Mouse (Mus musculus): ENCODE measurements around the gene Platr17. TPM values are rescaled to one million over a fixed set of nuclear protein-coding genes. Genes with fewer than 3 reads are reported as not detected.
"Not testable (repeated sequence)": the region's sequence is repeated elsewhere in the genome, so short reads cannot be mapped to it uniquely, and the experiment has no call there.

Platr17 gene
- polyA plus RNA-seq, 1 experiment from 2014 or later = 0.29 TPM

DNA sequence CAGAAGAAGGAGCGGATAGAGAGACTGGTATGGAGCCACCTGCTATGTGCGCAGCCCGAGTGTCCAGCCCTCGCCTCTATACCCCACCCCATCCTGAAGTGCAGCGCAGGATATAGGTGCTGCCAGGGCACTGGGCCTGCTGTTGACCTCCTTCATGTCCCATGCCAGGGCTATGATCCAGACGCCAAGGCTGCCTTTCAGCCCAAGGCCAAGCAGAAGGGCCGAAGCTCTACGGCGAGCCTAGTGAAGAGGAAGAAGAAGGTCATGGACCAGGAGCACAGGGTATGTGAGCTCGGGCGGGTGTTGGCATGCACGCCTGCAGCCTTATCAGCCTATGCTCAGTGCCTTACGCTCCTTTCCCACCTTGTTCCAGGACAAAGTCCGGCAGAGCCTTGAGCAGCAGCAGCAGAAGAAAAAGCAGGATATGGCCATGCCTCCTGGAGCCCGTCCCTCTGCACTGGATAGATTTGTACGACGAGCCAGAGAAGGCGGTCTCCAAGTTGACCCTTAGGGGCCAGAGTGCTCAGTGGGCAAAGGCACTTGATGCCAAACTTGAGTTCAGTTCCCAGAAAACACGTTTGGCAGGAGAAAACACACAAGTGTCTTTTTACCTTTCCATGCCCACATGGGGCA, 44.1 kb downstream of the Platr17 start:
- Histone ChIP-seq H3K9ac (no peak overlapping the region), H3K27me3 (replicated peaks) (no peaks in the 10 kb centered on the region), H3K4me3 (no peak overlapping the region), H3K27ac (ENCODE audit: poor library complexity, severe bottlenecking) (no peak overlapping the region), H3K4me2 (no peak overlapping the region), H3K9me3 (replicated peaks) (no peaks in the 10 kb centered on the region), H3K36me3 (peaks cover 71% of the 10 kb centered on the region), H3K4me1 (replicated peaks) (peaks cover 44% of the 10 kb centered on the region)
- 87% methylated on average over 19 of the region's 19 CpGs for WGBS
- ATAC-seq (ENCODE audit: insufficient number of reproducible peaks, low FRiP score) = no peak

DNA sequence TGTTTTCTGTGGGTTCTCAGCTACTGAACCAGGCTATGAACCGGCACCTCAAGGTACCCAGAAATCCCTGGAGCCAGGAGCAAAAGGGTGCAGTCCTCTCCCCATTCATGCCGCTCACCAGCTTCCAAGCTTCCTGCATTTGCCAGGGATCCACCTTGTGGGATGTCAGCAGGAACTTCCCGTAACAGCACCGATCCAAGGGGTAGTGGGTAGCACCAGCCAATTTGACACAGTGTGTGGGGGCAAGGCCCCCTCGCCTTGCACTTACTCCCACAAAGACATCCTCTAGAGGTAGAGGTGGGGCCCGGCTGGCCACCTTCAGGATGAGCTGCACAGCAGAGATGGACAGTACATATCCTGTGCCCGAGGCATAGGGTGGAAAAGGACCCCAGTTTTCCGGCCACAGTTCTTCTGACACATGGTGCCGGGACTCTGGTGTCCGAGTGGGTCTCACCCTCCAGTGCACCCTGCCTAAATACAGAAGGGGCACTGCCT, 45.2 kb downstream of the Platr17 start:
- peaks cover 51% of the 10 kb centered on the region for H3K4me1 ChIP-seq (replicated peaks)
- H3K9me3 ChIP-seq (replicated peaks) = no peaks in the 10 kb centered on the region
- H3K4me2 ChIP-seq = peak overlapping the region; percentile 91
- peak overlapping the region; percentile 55 for H3K4me3 ChIP-seq
- peak overlapping the region; percentile 88; the same call in 1 of the 2 replicates for H3K27ac ChIP-seq (ENCODE audit: poor library complexity, severe bottlenecking)
- H3K27me3 ChIP-seq (replicated peaks) = no peaks in the 10 kb centered on the region
- H3K9ac ChIP-seq = peak overlapping the region; percentile 71
- WGBS = 74% methylated on average over 10 of the region's 10 CpGs
- H3K36me3 ChIP-seq = peaks cover 67% of the 10 kb centered on the region
- no peak for ATAC-seq (ENCODE audit: insufficient number of reproducible peaks, low FRiP score)

DNA sequence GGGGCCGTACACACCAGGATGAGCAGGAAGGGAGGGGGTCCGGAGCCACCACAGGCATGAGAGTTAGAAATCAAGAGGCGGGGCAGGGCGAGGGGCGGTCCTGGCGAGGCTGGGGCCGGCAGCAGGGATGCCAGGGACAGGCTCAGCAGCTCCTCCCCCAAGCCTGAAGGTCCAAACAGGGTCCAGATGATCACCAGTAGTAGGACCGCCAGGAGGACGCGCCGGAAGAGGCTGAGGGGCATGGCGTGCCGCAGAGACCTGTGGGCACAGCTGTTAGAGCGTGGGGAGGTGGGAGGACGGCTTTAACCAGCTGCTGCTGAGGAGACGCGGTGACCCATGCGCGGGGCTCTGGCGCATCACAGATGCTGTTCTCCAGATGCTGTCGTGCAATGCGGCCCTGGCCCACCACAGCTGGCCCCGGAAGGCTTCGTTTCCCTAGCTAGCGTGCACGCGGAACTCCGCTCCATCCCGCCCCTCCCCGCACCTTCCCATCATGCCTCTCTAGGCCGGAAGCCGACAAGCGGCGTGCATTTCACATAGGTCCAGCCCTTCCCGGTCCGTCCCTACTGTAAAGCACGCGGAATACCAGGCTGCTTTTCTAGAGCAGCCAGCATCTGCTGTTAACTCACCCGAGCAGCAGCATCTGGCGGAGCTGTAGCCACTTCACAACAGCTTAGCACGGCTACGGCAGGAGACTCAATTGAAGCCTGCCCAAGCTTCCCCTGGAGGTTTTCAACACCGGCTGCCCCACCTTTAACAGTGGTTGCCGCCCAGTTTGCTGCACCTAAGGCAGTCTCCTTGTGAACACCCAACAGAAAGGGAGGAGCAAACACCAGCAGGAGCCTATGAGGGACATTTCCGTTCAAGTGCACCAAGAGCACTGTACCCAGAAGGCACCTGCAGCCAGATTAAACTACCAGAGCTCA, 46.3 kb downstream of the Platr17 start, which contains the start of gene B3galt4:
B3galt4 (minus strand) TSS at position 468 of the 926 bp plus-strand sequence.
- WGBS = under 1% methylated on average over 45 of the region's 45 CpGs
- Histone ChIP-seq H3K4me2 (peak within 1 kb of the TSS; percentile 91), H3K27me3 (replicated peaks) (no peaks in the 10 kb centered on the region), H3K27ac (ENCODE audit: poor library complexity, severe bottlenecking) (peak within 1 kb of the TSS; percentile 88), H3K9ac (peak within 1 kb of the TSS; percentile 71), H3K4me3 (peak within 1 kb of the TSS; percentile 55), H3K9me3 (replicated peaks) (no peaks in the 10 kb centered on the region), H3K36me3 (peaks cover 57% of the 10 kb centered on the region), H3K4me1 (replicated peaks) (peaks cover 51% of the 10 kb centered on the region)
- peak; percentile 71 for ATAC-seq (ENCODE audit: insufficient number of reproducible peaks, low FRiP score)

DNA sequence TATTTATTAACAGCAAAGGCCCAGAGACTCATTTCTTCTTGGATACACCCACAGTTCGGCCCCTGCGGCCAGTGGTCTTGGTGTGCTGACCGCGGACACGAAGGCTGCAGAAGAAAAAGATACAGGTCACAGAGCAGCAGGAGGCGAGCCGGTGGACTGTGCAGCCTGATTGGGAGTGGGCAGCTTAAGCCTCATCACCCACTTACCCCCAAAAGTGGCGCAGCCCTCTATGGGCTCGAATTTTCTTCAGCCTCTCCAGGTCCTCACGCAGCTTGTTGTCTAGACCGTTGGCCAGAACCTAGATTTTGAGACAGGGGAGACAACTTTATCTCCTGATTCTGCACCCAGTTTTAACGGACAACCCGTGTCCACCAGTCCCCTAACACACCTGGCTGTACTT, 47.1 kb downstream of the Platr17 start:
- not testable (repeated sequence) for H3K27me3 ChIP-seq (replicated peaks); H3K9me3 ChIP-seq (replicated peaks); ATAC-seq (ENCODE audit: insufficient number of reproducible peaks, low FRiP score)
- Histone ChIP-seq H3K27ac (ENCODE audit: poor library complexity, severe bottlenecking) (peak overlapping the region; percentile 88; the same call in 1 of the 2 replicates), H3K4me2 (peak overlapping the region; percentile 91), H3K9ac (peak overlapping the region; percentile 71), H3K4me3 (peak overlapping the region; percentile 55; the same call in 1 of the 2 replicates), H3K36me3 (peaks cover 54% of the 10 kb centered on the region), H3K4me1 (replicated peaks) (peaks cover 56% of the 10 kb centered on the region)
- 70% methylated on average over 13 of the region's 13 CpGs for WGBS

DNA sequence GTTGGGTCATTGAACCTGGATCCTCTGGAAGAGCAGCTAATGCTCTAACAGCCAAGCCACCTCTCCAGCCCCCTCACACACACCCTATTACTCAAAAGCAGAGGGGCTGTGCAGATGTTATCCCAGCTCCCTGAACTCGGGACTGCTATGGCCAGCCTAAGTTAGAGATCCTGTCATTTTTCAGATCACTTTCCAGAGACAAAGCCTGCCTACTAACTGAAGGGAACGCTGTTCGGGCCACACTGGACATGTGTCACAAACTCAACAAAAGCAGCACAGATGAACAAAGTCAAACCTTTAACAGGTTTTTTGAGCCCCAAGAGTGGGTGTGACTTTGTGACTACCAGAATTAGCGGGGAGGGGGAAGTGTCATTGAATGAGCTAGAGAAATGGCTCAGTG, 47.9 kb downstream of the Platr17 start:
- H3K36me3 ChIP-seq = peaks cover 52% of the 10 kb centered on the region
- H3K9me3 ChIP-seq (replicated peaks) = no peaks in the 10 kb centered on the region
- ATAC-seq (ENCODE audit: insufficient number of reproducible peaks, low FRiP score) = no peak
- H3K4me1 ChIP-seq (replicated peaks) = peaks cover 56% of the 10 kb centered on the region
- WGBS = 84% methylated on average over 4 of the region's 4 CpGs
- H3K9ac ChIP-seq = peak overlapping the region; percentile 51
- H3K4me2 ChIP-seq = peak overlapping the region; percentile 91
- H3K27me3 ChIP-seq (replicated peaks) = no peaks in the 10 kb centered on the region
- no peak overlapping the region for H3K27ac ChIP-seq (ENCODE audit: poor library complexity, severe bottlenecking)
- H3K4me3 ChIP-seq = no peak overlapping the region

DNA sequence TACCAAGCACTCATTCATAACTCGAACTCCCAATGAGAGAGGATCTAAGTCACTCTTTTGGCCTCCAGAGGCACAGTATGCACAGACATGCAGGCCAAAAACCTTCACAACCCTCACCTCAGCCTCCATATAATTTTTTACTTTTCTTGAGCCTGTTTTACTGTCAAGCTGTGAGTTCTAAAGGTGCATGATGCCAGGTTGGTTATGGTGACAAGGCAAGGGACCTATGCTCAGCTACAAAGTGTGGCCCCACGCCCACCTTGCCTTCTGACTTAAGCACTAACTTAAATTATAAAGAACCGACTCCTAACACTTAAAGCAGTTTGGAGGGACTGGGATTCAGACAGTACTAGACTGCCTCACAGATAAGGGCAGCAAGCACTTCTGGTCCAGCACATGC, 48.4 kb downstream of the Platr17 start:
- WGBS = 75% methylated on average over 3 of the region's 3 CpGs
- H3K4me1 ChIP-seq (replicated peaks) = peaks cover 56% of the 10 kb centered on the region
- H3K9ac ChIP-seq = peak overlapping the region; percentile 97; the same call in 1 of the 2 replicates
- peak overlapping the region; percentile 91; the same call in 1 of the 2 replicates for H3K4me2 ChIP-seq
- peaks cover 54% of the 10 kb centered on the region for H3K36me3 ChIP-seq
- ATAC-seq (ENCODE audit: insufficient number of reproducible peaks, low FRiP score) = no peak
- no peaks in the 10 kb centered on the region for H3K27me3 ChIP-seq (replicated peaks)
- no peak overlapping the region for H3K27ac ChIP-seq (ENCODE audit: poor library complexity, severe bottlenecking)
- no peaks in the 10 kb centered on the region for H3K9me3 ChIP-seq (replicated peaks)
- 0 out of 2 replicates have a peak overlapping the region, but pooled peaks have one; percentile 4 for H3K4me3 ChIP-seq

DNA sequence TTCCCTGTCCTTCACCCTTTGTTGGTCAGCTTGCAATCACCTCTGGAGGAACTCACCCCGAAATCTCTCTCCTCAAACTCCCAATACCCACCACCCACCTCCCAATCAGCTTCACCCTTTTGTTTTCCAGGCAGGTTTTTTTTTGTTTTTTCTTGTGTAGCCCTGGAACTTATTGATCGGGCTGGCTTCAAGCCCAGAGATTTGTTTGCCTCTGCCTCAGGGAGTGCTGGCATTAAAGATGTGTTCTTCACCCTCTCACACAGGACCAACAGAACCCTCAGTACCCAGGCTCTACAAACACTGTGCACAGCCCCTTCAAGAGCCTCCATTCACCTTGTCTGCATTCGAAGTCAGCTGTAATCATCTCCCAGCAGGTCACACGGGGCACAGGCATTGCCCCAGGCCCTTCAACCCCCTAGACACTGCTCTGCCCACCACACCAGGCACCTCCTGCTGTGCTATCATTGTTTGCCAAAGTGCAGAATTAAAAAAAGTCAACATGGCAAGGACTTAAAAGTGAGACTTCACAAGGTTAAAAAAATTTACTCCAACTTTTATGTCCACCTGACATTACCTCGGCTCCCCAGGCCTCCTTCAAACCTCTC, 49.1 kb downstream of the Platr17 start:
- Histone ChIP-seq H3K36me3 (peaks cover 54% of the 10 kb centered on the region), H3K4me2 (peak overlapping the region; percentile 96)
- WGBS = 35% methylated on average over 5 of the region's 5 CpGs

DNA sequence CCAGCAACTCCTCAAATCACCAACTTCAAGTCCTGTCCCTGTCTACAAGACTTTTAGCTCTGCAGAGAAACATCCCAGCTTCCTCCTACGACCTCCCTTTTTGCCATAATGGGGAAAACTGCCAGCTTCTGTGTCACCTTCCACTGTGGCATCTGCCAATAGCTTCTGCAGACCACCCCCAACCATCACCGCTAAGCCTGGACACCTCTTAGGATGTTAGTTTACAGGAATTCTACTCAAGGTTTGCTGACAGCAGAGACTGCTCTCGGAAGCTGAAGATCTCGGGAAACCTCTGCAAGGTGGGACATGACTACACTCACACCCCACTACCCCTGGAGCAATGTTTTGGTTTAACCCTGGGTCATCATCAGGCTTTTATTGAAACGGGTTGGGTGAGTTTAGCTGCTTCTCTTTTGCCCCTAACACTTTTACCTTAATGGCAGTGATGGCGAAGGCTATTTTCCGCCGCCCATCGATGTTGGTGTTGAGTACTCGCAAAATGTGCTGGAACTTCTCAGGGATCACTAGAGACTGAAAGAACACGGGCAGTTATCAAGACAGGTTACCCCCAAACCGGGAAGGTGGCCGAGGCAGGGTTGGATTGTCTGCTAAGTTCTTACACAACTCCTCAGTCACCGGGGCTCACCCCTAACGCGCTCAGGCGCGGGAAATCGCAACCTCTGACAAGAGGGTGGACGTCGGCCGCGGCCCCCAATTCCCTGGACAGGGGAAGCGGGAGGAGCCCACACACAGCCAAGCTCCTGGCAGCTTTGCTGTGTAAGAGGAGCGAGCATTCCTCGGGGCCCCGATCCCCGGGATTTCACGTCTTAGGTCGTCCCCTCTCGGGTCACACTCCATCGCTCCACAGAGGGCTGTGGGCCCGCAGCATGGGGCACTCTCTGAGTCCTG, 50.0 kb downstream of the Platr17 start:
- H3K9me3 ChIP-seq (replicated peaks) = no peaks in the 10 kb centered on the region
- H3K4me2 ChIP-seq = peak overlapping the region; percentile 96
- peak overlapping the region; percentile 97 for H3K9ac ChIP-seq
- under 1% methylated on average over 33 of the region's 33 CpGs for WGBS
- peak; percentile 13 for ATAC-seq (ENCODE audit: insufficient number of reproducible peaks, low FRiP score)
- H3K4me3 ChIP-seq = peak overlapping the region; percentile 89
- peaks cover 54% of the 10 kb centered on the region for H3K36me3 ChIP-seq
- peak overlapping the region; percentile 84 for H3K27ac ChIP-seq (ENCODE audit: poor library complexity, severe bottlenecking)
- H3K27me3 ChIP-seq (replicated peaks) = no peaks in the 10 kb centered on the region
- peaks cover 53% of the 10 kb centered on the region for H3K4me1 ChIP-seq (replicated peaks)

More for the DNA sequence above, 49.1 kb downstream of the Platr17 start:
- H3K27me3 ChIP-seq (replicated peaks) = no peaks in the 10 kb centered on the region
- peaks cover 56% of the 10 kb centered on the region for H3K4me1 ChIP-seq (replicated peaks)
- H3K27ac ChIP-seq (ENCODE audit: poor library complexity, severe bottlenecking) = 0 out of 2 replicates have a peak overlapping the region, but pooled peaks have one; percentile 19
- H3K9ac ChIP-seq = peak overlapping the region; percentile 97
- ATAC-seq (ENCODE audit: insufficient number of reproducible peaks, low FRiP score) = no peak
- H3K9me3 ChIP-seq (replicated peaks) = no peaks in the 10 kb centered on the region
- H3K4me3 ChIP-seq = peak overlapping the region; percentile 89

DNA sequence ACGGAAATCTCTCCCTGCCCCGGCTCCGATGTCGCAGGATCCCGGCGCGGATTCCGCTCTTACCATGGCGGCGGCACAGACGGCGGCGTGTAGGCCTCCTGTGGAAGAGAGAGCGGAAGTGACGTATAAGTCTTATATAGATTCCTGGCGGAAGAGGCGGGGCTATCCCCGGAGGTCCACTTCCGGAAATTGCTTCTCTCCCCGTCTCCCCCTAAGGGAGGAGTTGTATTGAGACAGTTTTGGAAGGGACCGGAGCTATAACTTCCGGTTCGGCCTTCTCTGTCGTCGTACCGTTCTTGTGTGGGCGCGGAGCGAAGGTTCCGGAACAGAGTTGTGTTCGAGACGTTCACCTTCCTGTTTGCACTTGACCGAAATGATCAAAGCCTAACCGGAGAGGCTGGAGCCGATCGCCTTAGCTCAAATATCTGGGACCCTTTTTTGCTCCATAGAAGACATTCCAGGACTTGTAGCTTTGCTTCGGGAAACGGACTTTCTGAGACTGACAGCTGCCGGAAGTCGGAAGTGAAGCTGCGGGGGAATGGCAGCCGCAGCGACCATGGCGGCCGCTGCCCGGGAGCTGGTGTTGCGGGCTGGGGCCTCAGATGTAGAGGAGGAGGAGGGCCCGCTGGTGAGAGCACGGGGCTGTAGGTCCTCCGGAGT, 50.8 kb downstream of the Platr17 start, which contains the start of the genes Vps52 and Rps18:
Vps52 (plus strand) TSS at position 258 of the 660 bp plus-strand sequence.
Rps18 (minus strand) TSS at position 447 of the 660 bp plus-strand sequence.
- H3K36me3 ChIP-seq = peaks cover 61% of the 10 kb centered on the region
- under 1% methylated on average over 50 of the region's 50 CpGs for WGBS

More for the DNA sequence above, 50.8 kb downstream of the Platr17 start, which contains the start of the genes Vps52 and Rps18:
- Histone ChIP-seq H3K27ac (ENCODE audit: poor library complexity, severe bottlenecking) (peak within 1 kb of the TSS; percentile 84), H3K4me3 (peak within 1 kb of the TSS; percentile 89), H3K4me1 (replicated peaks) (peaks cover 45% of the 10 kb centered on the region), H3K4me2 (peak within 1 kb of the TSS; percentile 96), H3K9ac (peak within 1 kb of the TSS; percentile 97), H3K9me3 (replicated peaks) (no peaks in the 10 kb centered on the region), H3K27me3 (replicated peaks) (no peaks in the 10 kb centered on the region)
- peak; percentile 87 for ATAC-seq (ENCODE audit: insufficient number of reproducible peaks, low FRiP score)

Data from heart, embryonic 12.5 days (tissue).